Mouse (Mus musculus) thymus, postnatal 4 days (tissue): Measurements from ENCODE around the gene Olfr559.

Source experiments
- DNase-seq: peaks from one replicate; pipeline ENCODE4 v3.0.0; 2021

The Olfr559 gene

GRCm38 (mm10) chr7:102727391-102727790 is at the start of gene Olfr559:
Gene Olfr559 (minus strand): TSS chr7:102727491.
- DNase-seq, result no peak

- no peak for DNase-seq
These were observed 43.6 kb upstream of the Olfr559 start, which contains the start of gene Olfr561 for GRCm38 (mm10) chr7:102770921-102771320. Gene Olfr561 (plus strand): TSS chr7:102771221.

- no peak for DNase-seq
These were observed 32.0 kb upstream of the Olfr559 start, which contains the start of the genes Olfr560 and Olfr78 for GRCm38 (mm10) chr7:102759266-102759665. Gene Olfr560 (minus strand): TSS chr7:102759366. Gene Olfr78 (minus strand): TSS chr7:102759471.

GRCm38 (mm10) chr7:102752086-102752485 is 24.8 kb upstream of the Olfr559 start:
- DNase-seq, result peak; percentile 24

GRCm38 (mm10) chr7:102737705-102738104 is 10.4 kb upstream of the Olfr559 start:
- no peak for DNase-seq

- DNase-seq, result no peak
These were observed 6.5 kb upstream of the Olfr559 start for GRCm38 (mm10) chr7:102733793-102734192.

- DNase-seq, result no peak
These were observed 8.3 kb downstream of the Olfr559 start, which contains the start of gene Olfr33 for GRCm38 (mm10) chr7:102718970-102719369. Gene Olfr33 (minus strand): TSS chr7:102719070.

GRCm38 (mm10) chr7:102701915-102702314 is 25.4 kb downstream of the Olfr559 start, which contains the start of gene Olfr558:
Gene Olfr558 (plus strand): TSS chr7:102702215.
- no peak for DNase-seq

GRCm38 (mm10) chr7:102698461-102698860 is 28.8 kb downstream of the Olfr559 start:
- no peak for DNase-seq

- peak; percentile 62 for DNase-seq
These were observed 31.7 kb downstream of the Olfr559 start, which contains the start of gene Olfr557 for GRCm38 (mm10) chr7:102695358-102696125. Gene Olfr557 (plus strand): TSS chr7:102695910.

- peak; percentile 95 for DNase-seq
These were observed 40.3 kb downstream of the Olfr559 start, which contains the start of gene Trim68 for GRCm38 (mm10) chr7:102686944-102687501. Gene Trim68 (minus strand): TSS chr7:102687327.

- DNase-seq, result no peak
These were observed 45.4 kb downstream of the Olfr559 start for GRCm38 (mm10) chr7:102681916-102682315.

GRCm38 (mm10) chr7:102676225-102676624 is 51.1 kb downstream of the Olfr559 start:
- DNase-seq, result no peak
